Mouse (Mus musculus) midbrain, embryonic 10.5 days (tissue): ENCODE data around the gene Irf2. TPM values are rescaled to one million over a fixed set of nuclear protein-coding genes. Genes with fewer than 3 reads are reported as not detected.

Source experiments
- polyA plus RNA-seq: library from polyadenylated mRNA; unstranded; fragments of >200 nt; fragmentation: Nextera tagmentation; extraction: Ambion mirVana; gene quantifications from 2 replicates; pipeline ENCODE4 v1.2.1, GENCODE M21; 2016

The Irf2 gene
- polyA plus RNA-seq, 1 experiment from 2014 or later = 7.4 TPM

Other genes starting within 250 kb of the Irf2 start
- 30.2 and 30.5 TPM in 2 replicates for gene Cenpu, start 187.7 kb upstream of the Irf2 start, polyA plus RNA-seq
- gene Primpol, start 122.5 kb upstream of the Irf2 start, polyA plus RNA-seq = 8.9 and 9.4 TPM in 2 replicates
- gene Casp3, start 122.4 kb upstream of the Irf2 start, polyA plus RNA-seq = 130 and 141 TPM in 2 replicates
- gene Enpp6, start 247.2 kb downstream of the Irf2 start, polyA plus RNA-seq = 0.16 and 0.17 TPM in 2 replicates